Comparison of ENCODE assay signal across 18 mouse cellular contexts in genomic region chr19:58586046-58586445, GRCm38 (mm10).
"Had no signal": no experiment of that assay in that cellular context is flagged by ENCODE, and none has a peak within 500 bp of the region (broad histone marks: within the 10 kb centered on the region; RNA-seq: fewer than 3 reads in every experiment).

No protein-coding gene starts in this region.

- H3K4me2 ChIP-seq: lung, embryonic 15.5 days; midbrain, embryonic 11.5 days; midbrain, embryonic 13.5 days; neural tube, embryonic 13.5 days; neural tube, embryonic 15.5 days; stomach, embryonic 15.5 days had no signal

- H3K4me3 ChIP-seq: lung, embryonic 15.5 days; midbrain, embryonic 13.5 days; myocyte; neural tube, embryonic 13.5 days; neural tube, embryonic 15.5 days; stomach, embryonic 15.5 days had no signal

- H3K36me3 ChIP-seq: lung, embryonic 15.5 days; midbrain, embryonic 13.5 days; neural tube, embryonic 13.5 days; neural tube, embryonic 15.5 days; stomach, embryonic 15.5 days had no signal

- H3K27ac ChIP-seq: lung, embryonic 15.5 days; midbrain, embryonic 13.5 days; neural tube, embryonic 13.5 days; neural tube, embryonic 15.5 days; stomach, embryonic 15.5 days; stomach, postnatal 0 days had no signal

- DNase-seq: liver, postnatal 0 days; lung, adult 2 months; lung, postnatal 14 days; lung, postnatal 36 days; retina, postnatal 1 day; right cerebral cortex, adult 18-20 months; right cerebral cortex, postnatal 25 days; thymus, adult 2 months; thymus, postnatal 25 days; thymus, postnatal 4 days had no signal

- H3K27me3 ChIP-seq: lung, embryonic 15.5 days; midbrain, embryonic 13.5 days; neural tube, embryonic 13.5 days; neural tube, embryonic 15.5 days; stomach, embryonic 15.5 days had no signal

- H3K4me1 ChIP-seq: lung, embryonic 15.5 days; midbrain, embryonic 13.5 days; stomach, embryonic 15.5 days had no signal

- H3K9me3 ChIP-seq: lung, embryonic 15.5 days; midbrain, embryonic 13.5 days; neural tube, embryonic 13.5 days; neural tube, embryonic 15.5 days; stomach, embryonic 15.5 days had no signal

- H3K9ac ChIP-seq: liver, postnatal 0 days; lung, embryonic 15.5 days; midbrain, embryonic 13.5 days; neural tube, embryonic 13.5 days; neural tube, embryonic 15.5 days; stomach, embryonic 15.5 days had no signal
